Mouse (Mus musculus) thymus, adult 2 months (tissue): ENCODE results near the gene Apmap.

Source experiments
- CTCF ChIP-seq: fragments of 200-500 bp; IDR thresholded peaks from 2 replicates; pipeline ENCODE4 v1.5.1; 2012; ENCODE audit warnings: mild to moderate bottlenecking, control low read depth, low read length, moderate library complexity, borderline replicate concordance; ENCODE audit not compliant: control insufficient read depth, poor library complexity, insufficient read depth; ENCODE audit errors: extremely low read depth
- POLR2A ChIP-seq: fragments of 200-500 bp; IDR thresholded peaks from 2 replicates; pipeline ENCODE4 v1.6.1; 2012; ENCODE audit warnings: mild to moderate bottlenecking, low read length, control low read depth, moderate library complexity; ENCODE audit not compliant: control insufficient read depth, poor library complexity, insufficient read depth; ENCODE audit errors: extremely low read depth

DNA sequence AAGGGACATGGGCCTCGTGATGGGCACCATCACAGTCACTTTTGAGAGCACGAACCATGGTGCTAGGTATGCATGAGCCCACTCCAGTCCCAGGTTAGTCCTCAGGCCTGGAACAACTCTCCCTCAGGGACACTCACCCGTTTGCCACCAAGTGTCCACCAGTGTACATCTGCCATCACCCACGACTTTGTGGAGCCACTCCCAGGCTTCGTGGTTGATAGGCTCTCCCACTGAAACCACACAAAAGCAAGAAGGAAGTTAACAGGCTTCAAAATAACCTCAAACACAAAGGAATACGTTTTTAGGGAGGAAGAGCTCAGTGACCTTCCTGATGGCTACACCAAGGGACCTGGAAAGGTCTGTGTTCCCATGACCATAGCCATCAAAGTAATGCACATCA, 18.8 kb upstream of the Apmap start:
- TF ChIP-seq CTCF (no peak), POLR2A (no peak)
